ENCODE assay signal across 24 mouse cellular contexts in genomic region chr2:79215479-79215878, GRCm38 (mm10).
"Had no signal": no experiment of that assay in that cellular context is flagged by ENCODE, and none has a peak within 500 bp of the region (broad histone marks: within the 10 kb centered on the region; RNA-seq: fewer than 3 reads in every experiment).

No protein-coding gene starts in this region.

- H3K4me1 ChIP-seq: heart, embryonic 13.5 days; heart, embryonic 15.5 days; hindbrain, embryonic 13.5 days; hindbrain, embryonic 15.5 days; kidney, embryonic 15.5 days; limb, embryonic 13.5 days; limb, embryonic 15.5 days had no signal

- H3K9ac ChIP-seq: heart, embryonic 13.5 days; heart, embryonic 15.5 days; hindbrain, embryonic 13.5 days; hindbrain, embryonic 15.5 days; kidney, embryonic 15.5 days; limb, embryonic 13.5 days; limb, embryonic 15.5 days had no signal

- H3K4me2 ChIP-seq: heart, embryonic 11.5 days; heart, embryonic 13.5 days; heart, embryonic 15.5 days; hindbrain, embryonic 13.5 days; hindbrain, embryonic 15.5 days; kidney, embryonic 15.5 days; limb, embryonic 13.5 days; limb, embryonic 15.5 days had no signal

- H3K9me3 ChIP-seq: heart, embryonic 13.5 days; heart, embryonic 15.5 days; hindbrain, embryonic 13.5 days; hindbrain, embryonic 15.5 days; kidney, embryonic 15.5 days; limb, embryonic 13.5 days; limb, embryonic 15.5 days had no signal

- ATAC-seq: hindbrain, postnatal 0 days; intestine, embryonic 16.5 days had no signal

- DNase-seq: gastrocnemius, postnatal 14 days; gastrocnemius, postnatal 36 days; heart, adult 18-20 months; heart, postnatal 14 days; heart, postnatal 36 days; kidney, adult 11 months; kidney, adult 2 months; kidney, adult 9 months; kidney, postnatal 14 days; kidney, postnatal 36 days; layer of hippocampus, adult 9-11 months; layer of hippocampus, postnatal 36 days; left cerebral cortex, postnatal 4 days had no signal

- H3K27ac ChIP-seq: heart, embryonic 13.5 days; heart, embryonic 15.5 days; hindbrain, embryonic 13.5 days; hindbrain, embryonic 15.5 days; hindbrain, postnatal 0 days; kidney, embryonic 15.5 days; kidney, postnatal 0 days; limb, embryonic 13.5 days; limb, embryonic 15.5 days had no signal

- H3K27me3 ChIP-seq: heart, embryonic 13.5 days; heart, embryonic 15.5 days; hindbrain, embryonic 13.5 days; hindbrain, embryonic 15.5 days; kidney, embryonic 15.5 days; limb, embryonic 15.5 days had no signal

- H3K36me3 ChIP-seq: heart, embryonic 13.5 days; heart, embryonic 15.5 days; hindbrain, embryonic 13.5 days; hindbrain, embryonic 15.5 days; kidney, embryonic 15.5 days; limb, embryonic 13.5 days; limb, embryonic 15.5 days had no signal

- H3K4me3 ChIP-seq: heart, embryonic 13.5 days; heart, embryonic 15.5 days; hindbrain, embryonic 13.5 days; hindbrain, embryonic 15.5 days; kidney, embryonic 15.5 days; limb, embryonic 13.5 days; limb, embryonic 15.5 days had no signal
